Mouse (Mus musculus) left cerebral cortex, adult 2 months (tissue): ENCODE results near the gene Dnttip1. TPM values are rescaled to one million over a fixed set of nuclear protein-coding genes. Genes with fewer than 3 reads are reported as not detected.

Experiments used
- DNase-seq, 2 experiments: peaks; one replicate each; pipeline ENCODE4 v3.0.0; 2021 to 2022; ENCODE audit warnings: low spot score in 2 of 2, mixed read lengths in 1 of 2; ENCODE audit errors: extremely low spot score in 1 of 2
- H3K27ac ChIP-seq: fragments of 200-600 bp; 2 replicates; pipeline ENCODE4 v1.8.1; 2022
- H3K4me3 ChIP-seq: fragments of 200-600 bp; 2 replicates; pipeline ENCODE4 v1.8.1; 2022
- CTCF ChIP-seq: fragments of 200-600 bp; IDR thresholded peaks from 2 replicates; pipeline ENCODE4 v1.8.1; 2022; ENCODE audit warnings: antibody characterized with exemption, mild to moderate bottlenecking, moderate library complexity
- intact Hi-C: fragments of 180-260 bp; cut with DNase I; formaldehyde crosslinking; loops from one replicate; pipeline ENCODE4 v1.15.1; 2025
- total RNA-seq, 2 experiments: library from RNA; stranded (reverse); gene quantifications; 2 replicates each; pipeline ENCODE4 v1.2.3; 2021

The Dnttip1 gene
- total RNA-seq, 2 experiments from 2014 or later, result 37.6 to 37.9 TPM

DNA sequence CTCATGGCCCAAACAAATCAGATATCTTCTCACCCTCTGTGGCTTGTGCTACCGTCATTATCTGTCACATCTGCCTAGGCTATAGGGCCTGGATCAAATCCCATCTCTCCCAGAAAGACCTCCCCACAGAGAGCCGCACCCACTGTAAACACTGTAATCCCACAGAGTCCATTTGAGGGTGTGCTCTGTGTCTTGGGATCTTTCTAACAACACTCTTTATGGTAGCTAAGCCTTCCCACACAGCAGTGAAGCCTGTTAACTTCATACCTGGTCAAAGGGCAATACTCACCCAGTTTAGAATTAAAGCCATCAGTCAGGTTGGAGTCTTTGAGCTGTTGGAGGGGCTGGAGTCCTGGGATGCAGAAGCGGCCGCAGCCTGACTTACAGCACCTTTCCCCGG, 14.1 kb upstream of the Dnttip1 start:
- no peak for TF ChIP-seq CTCF
- Histone ChIP-seq H3K27ac (no peak overlapping the region), H3K4me3 (no peak overlapping the region)
- intact Hi-C loops, result no loop called here
- DNase-seq, result no peak

DNA sequence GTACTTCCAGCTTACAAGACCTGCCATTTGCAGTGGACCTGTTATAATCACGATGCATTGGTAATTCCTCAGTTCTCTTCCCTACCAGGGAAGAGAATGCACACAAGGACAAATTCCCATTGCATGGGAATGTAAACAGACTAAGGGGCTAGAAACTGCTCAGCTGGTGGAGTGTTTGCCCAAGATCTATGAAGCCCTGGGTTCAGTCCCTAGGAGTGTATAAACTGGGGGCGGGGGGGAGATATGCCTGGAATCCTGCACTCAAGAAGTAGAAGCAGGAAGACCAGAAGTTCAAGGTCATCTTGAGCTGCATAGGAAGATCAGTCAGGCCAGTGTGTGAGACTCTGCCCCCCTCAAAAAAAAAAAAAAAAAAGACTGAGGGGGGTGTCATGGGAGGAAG, 12.5 kb upstream of the Dnttip1 start:
- intact Hi-C loops, result no loop called here

DNA sequence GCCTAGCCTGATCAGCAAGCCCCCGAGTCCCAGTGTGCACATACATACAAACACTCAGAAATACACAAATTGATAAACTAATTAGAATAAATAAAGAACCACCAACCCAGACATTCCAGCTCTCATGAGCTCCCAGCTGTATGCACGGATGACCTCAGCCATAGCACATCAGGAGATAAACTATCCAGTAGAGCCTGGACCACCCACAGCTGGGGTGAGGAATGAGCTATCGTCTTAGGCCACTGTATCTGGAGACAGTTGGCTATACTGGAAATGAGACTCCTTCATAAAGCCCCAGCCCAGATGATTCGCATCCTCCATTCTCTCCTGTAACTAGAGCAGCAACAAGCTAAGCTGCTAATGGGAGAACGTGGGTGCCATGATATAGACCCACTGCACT, 10.9 kb upstream of the Dnttip1 start:
- Histone ChIP-seq H3K4me3 (no peak overlapping the region), H3K27ac (no peak overlapping the region)
- intact Hi-C loops, result no loop called here
- TF ChIP-seq CTCF, result no peak
- DNase-seq, result no peak

More for the DNA sequence above, 12.5 kb upstream of the Dnttip1 start:
- no peak overlapping the region for H3K4me3 ChIP-seq
- DNase-seq, result no peak
- H3K27ac ChIP-seq, result no peak overlapping the region
- no peak for TF ChIP-seq CTCF

DNA sequence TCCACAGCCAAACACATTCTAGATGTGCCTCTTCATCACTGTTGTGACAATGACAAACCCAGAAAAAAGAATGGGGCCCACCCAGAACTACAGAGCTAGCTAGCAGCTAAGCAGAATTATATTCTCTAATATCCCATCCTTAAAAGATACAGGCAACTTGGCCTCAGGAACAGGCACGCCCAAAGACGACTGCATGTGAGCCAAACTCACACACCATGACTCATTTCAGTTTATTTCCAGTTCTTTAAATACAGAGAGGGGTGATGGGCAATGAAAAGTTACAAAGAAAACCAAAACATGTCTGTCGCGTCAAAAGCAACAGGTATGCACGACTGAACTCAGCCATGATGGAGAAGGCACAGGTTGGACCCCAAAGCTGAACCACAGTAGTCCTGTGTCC, 10.3 kb upstream of the Dnttip1 start:
- Histone ChIP-seq H3K4me3 (no peak overlapping the region), H3K27ac (no peak overlapping the region)
- TF ChIP-seq CTCF, result no peak
- DNase-seq, result no peak
- intact Hi-C loops, result no loop called here

DNA sequence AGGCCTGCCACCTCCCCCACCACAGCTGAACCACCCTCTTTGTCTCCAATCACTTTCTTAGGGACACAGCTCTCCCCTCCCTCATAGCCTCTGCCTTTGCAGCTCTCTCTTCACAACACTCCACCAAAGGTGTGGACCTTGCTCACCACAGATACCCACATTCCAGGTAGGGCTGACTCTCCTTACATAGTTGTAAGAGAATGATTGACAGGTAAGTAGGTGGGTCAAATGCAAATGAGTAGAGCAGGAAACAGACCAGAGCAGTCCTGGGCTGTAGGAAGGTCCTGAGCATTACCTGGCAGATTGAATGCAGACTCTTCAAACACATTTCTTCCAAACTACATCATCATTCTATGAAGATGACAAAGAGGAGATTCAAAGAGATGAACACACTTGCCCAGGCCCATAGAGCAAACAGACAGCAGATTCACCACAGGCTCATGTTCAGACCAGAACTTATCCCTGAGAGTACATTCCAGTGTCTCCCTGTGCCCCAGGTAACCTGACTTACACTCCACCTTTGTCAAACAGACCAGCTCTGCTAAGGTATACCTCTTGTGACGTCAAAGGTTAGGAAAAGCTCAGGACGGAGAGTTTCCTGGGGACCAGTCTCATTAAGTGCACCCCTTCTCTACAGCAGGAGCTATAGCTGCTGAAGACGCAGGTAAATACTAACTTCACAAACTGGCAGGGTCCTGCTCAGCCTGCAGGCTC, 8.2 kb upstream of the Dnttip1 start:
- no peak for TF ChIP-seq CTCF
- H3K4me3 ChIP-seq, result no peak overlapping the region
- no peak for DNase-seq
- intact Hi-C loops, result no loop called here
- no peak overlapping the region for H3K27ac ChIP-seq

DNA sequence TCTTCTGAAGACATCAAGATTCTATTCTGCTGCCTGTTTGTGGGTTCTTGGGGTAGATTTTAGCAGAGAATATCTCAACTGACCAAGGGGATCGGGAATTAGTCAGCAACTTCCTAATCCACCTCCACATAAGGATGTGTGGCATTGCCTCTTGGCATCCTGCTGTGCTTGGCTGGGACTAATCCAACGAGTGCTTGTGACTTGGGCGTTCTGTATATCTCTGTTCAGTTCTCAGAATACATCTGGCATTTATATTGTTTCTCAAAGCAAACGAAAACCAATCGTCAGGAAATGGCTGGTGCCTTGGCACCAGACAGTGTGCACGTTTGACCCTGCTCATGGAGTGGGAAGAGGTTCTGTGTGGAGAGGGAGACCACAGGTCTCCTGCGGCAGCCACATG, 5.9 kb upstream of the Dnttip1 start:
- Histone ChIP-seq H3K4me3 (no peak overlapping the region), H3K27ac (no peak overlapping the region)
- DNase-seq, result no peak
- intact Hi-C loops, result loop anchor here (10.0 kb wide), 1 partner anchor 255 kb away; the partner anchor contains the start of gene Dbndd2
- TF ChIP-seq CTCF, result no peak

DNA sequence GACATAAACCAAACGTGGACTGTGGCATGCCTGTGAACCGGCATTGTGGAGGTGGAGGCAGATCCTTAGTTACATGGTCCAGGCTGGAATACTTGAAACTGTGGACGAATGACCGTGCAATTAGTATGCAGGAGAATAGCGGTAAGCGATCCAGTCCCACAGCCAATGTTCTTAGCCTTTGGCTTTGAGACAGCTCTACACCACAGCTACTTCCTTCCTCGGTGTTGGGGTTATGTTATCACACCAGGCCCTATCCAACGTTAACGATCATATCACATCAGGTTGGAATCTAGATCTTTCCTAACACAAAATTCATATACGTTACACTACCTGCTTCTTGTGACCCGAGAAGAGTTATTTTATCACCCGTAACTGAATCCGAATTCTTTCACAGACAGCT, 796 bp upstream of the Dnttip1 start:
- Histone ChIP-seq H3K27ac (peak overlapping the region; percentile 80; the same call in 1 of the 2 replicates), H3K4me3 (peak overlapping the region; percentile 87)
- intact Hi-C loops, result loop anchor here (10.0 kb wide), 1 partner anchor 260 kb away; the partner anchor contains the start of gene Dbndd2
- no peak for DNase-seq
- TF ChIP-seq CTCF, result no peak

DNA sequence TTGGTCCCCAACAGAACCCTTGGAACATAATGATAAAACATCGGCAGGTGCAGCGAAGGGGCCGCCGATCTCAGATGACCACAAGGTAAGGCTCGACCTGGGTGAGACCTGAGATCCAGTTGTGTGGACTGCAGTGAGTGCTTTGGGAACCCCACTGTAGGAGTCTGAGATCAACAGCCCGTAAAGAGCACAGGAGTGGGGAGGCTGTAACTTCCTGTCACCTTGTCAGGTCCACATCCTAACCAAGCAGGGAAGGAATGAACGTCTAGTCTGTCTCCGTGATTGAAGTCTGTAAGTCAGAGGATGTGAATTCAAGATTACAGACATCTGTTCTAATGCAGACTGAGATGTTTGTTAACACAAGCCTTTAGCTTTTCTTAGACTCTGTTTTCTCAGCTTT, 910 bp downstream of the Dnttip1 start:
- peak overlapping the region; percentile 87 for H3K4me3 ChIP-seq
- TF ChIP-seq CTCF, result no peak
- no peak for DNase-seq
- no peak overlapping the region; the same call in 1 of the 2 replicates for H3K27ac ChIP-seq
- intact Hi-C loops, result loop anchor here (10.0 kb wide), 1 partner anchor 262 kb away; the partner anchor contains the start of gene Dbndd2

DNA sequence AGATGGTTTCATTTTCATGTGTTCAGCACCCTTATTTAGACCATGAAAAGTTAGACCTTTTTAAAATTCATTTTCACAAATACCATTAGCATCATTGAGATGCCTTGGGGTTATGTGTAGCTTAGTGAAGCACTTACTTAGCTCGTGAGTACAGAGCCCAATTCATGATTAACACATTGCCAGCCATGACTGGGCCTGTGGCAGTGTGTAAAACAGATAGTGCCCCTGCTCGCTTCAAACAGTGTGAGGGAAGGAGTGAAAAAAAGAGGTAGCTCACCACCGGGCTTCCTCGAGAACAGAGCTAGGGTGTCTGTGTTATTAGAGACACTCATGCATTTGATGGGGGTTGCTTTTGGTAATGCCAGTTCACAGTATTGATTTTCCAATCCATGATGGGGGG, 2.4 kb downstream of the Dnttip1 start:
- Histone ChIP-seq H3K4me3 (no peak overlapping the region), H3K27ac (no peak overlapping the region)
- no peak for TF ChIP-seq CTCF
- no peak for DNase-seq
- intact Hi-C loops, result loop anchor here (10.0 kb wide), 1 partner anchor 263 kb away; the partner anchor contains the start of gene Dbndd2

DNA sequence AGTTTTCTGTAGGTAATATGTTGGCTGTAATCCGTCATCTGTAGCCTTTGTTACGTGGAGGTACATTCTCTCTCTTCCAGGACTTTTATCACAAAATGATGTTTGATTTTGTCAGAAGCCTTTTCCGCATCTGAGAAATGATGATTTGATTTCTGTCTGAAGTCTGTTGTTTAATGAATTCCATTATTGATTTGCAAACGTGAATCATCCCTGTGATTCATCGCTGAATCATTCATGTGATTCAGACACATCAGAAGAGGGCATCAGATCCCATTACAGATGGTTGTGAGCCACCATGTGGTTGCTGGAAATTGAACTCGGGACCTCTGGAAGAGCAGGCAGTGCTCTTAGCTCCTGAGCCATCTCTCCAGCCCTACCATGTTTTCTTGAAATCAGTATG, 3.2 kb downstream of the Dnttip1 start:
- intact Hi-C loops, result loop anchor here (10.0 kb wide), 1 partner anchor 264 kb away; the partner anchor contains the start of gene Dbndd2
- Histone ChIP-seq H3K4me3 (no peak overlapping the region), H3K27ac (no peak overlapping the region)
- no peak for DNase-seq
- TF ChIP-seq CTCF, result no peak

DNA sequence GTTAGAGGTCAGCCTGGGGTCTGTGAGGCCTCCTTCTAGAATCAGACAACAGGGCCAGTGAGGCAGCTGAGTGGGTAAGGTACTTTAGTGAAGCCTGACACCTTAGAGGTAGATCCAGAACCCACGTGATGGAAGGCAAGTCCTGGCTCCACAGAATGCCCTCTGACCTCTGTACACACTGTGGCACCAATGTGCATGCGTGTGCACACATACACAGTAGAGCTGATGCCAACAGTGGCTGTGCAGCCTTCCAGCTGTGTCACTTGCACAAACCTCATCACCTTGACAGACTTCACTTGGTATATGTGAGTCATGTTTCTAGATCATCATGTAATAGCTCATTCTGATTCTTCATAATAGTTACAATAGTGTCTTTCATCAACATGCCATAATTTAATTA, 6.7 kb downstream of the Dnttip1 start:
- no peak for DNase-seq
- Histone ChIP-seq H3K27ac (no peak overlapping the region), H3K4me3 (no peak overlapping the region)
- no peak for TF ChIP-seq CTCF
- intact Hi-C loops, result no loop called here

DNA sequence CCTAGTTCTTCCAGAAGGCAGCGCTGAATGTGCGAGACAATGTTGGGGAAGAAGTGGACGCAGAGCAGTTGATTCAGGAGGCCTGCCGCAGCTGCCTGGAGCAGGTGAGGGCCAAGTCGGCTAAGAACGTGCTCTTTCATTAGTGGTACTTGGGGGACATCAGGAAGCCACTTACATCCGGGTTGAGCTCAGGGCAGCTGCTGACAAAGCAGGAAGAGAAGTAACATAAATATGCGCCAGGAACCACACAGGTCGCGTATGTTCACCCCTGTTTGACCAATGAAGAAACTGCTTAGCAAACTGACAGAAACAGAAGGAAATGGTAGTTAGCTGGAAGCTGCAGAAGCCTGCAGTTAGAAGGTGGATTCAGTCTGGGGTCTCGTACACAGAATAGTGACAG, 8.3 kb downstream of the Dnttip1 start:
- DNase-seq, result no peak
- intact Hi-C loops, result no loop called here

DNA sequence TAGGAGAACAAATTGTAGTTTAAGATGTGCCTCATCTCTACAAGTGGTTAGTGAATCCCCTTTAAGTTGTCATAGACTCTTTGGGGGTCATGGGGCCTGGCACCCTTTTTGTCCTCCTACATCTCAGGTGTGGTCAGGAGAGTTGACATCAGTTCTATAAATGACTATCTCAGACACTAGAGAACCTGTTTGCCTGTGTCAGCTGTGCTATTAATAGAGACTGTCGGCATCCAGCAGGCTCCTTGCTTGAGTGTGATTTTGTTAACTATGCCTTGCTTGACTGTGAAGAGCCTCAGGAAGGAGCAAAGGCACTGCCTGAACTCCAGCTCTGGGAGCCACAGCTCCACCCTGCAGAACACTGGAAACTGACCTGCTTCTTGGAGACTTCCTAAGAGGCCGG, 9.0 kb downstream of the Dnttip1 start:
- Histone ChIP-seq H3K4me3 (no peak overlapping the region), H3K27ac (no peak overlapping the region)
- no peak for TF ChIP-seq CTCF
- intact Hi-C loops, result no loop called here
- no peak for DNase-seq

More for the DNA sequence above, 8.3 kb downstream of the Dnttip1 start:
- no peak overlapping the region for H3K27ac ChIP-seq
- TF ChIP-seq CTCF, result no peak
- H3K4me3 ChIP-seq, result no peak overlapping the region
